Mouse (Mus musculus) heart, postnatal 25 days (tissue): ENCODE measurements around the gene Ace3. TPM values are rescaled to one million over a fixed set of nuclear protein-coding genes. Genes with fewer than 3 reads are reported as not detected.

Experiments
- DNase-seq: peaks from one replicate; pipeline ENCODE4 v3.0.0; 2022; ENCODE audit warnings: low spot score
- intact Hi-C: fragments of 180-260 bp; cut with DNase I; formaldehyde crosslinking; loops from one replicate; pipeline ENCODE4 v1.15.1; 2025
- total RNA-seq, 2 experiments: library from RNA; stranded (reverse); gene quantifications; 2 replicates each; pipeline ENCODE4 v1.2.3; 2021

Ace3 gene
- total RNA-seq, result not detected

DNA sequence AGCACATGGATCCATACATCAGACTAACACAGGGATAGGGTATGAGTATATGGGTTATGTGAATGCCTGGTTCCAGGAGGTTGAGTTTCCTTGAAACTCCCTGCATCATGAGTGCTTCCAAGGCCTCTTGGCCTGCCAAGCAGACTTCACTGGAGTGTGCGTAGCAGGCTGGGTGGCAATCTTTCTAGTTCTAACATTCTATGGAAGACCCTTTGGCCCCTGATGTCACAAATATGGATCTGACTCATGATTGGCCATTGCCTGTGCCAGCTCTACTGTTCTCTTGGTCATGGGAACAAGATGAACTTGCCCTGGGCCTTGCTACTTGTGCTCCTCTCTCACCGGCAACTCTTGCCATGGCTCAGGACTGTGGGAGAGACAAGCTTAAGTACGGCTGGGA lies at the start of gene Ace3:
TSS of gene Ace3 (plus strand) at position 301 of the 400 bp plus-strand sequence.
- no peak for DNase-seq
- intact Hi-C loops, result no loop called here

DNA sequence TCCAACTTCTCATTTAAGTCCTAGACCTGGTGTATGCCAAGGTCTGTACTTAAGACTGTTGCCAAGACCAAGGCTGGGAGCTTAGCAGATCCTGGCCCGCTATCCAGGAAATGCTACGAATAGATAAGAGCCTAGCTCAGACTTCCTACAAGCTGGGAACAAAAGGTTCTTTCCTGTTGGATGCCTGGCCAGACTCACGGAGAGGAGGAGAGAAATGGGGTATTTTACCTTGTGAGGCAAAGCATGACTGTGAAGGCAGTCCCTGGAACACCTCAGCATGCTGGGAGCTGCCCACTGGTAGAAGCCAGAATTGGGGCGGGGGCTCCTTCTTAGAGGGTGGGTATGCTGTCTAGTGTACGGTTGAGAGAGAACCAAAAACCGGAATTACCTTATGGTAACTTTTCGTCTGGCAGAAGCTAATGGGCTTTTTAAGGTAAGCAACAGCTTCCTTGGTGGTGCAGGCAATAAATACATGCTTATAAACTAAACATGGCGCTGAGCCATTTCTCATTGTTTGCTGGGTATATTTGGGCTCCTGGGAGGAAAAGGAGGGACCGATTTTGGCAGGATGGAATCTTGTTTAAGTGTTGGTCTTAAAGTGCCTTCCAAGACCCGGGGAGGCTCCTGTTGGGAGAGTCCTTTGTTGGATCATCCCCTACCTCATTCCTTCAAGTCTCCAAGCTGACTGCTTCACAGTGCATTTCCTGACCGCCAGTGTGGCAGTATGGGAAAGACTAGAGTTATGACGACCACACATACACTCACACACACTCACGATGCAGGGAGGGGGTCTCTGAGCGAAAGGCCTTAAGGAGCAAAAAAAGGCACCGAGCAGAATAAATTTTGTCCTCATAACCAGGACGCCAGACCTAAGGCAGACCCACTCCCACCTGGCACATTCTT lies 49.5 kb upstream of the Ace3 start:
- intact Hi-C loops, result no loop called here
- peak; percentile 70 for DNase-seq

DNA sequence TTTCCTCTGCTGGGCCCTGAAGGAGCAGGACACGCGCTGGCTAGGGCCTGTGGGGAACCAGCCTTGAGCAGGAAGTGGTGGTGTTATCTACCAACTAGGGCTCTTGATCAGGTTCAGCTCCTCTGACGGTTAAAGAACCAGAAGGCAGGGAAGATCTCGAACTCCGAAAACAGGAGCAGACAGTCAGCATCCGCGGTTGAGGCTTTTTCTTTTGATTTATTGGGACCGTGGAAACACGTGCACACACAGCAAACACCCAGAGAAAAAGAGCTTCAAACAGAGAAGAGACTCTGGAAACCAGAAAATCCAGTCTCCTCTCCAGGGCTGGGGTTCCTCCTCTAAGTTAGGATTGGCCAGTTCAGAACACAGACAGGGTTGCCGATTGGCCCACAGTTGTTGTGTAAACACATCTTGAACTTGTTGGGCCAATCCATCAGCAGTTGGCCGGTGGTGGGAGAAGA lies 47.8 kb upstream of the Ace3 start:
- intact Hi-C loops, result loop anchor here (2.0 kb wide), 1 partner anchor 20 kb away; the partner anchor contains the start of gene Ace
- no peak for DNase-seq

DNA sequence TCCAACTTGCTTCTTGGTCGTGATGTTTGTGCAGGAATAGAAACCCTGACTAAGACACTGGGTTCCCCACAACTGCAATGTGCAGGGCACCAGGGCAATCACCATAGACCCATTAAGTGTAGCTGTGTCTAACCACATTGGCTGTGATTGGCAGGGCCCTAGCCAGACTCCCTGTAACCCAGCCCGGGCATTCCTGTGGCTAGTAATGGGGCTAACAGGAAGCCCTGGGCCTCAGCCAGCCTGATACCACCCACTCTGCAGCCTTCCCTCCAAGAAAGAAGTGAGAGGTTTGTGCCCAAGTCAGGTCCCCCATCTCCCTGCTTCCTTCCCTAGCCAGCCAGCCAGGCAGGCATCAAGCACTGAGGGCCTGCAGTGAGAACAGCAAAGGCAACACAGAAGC lies 46.2 kb upstream of the Ace3 start:
- DNase-seq, result no peak
- intact Hi-C loops, result no loop called here

DNA sequence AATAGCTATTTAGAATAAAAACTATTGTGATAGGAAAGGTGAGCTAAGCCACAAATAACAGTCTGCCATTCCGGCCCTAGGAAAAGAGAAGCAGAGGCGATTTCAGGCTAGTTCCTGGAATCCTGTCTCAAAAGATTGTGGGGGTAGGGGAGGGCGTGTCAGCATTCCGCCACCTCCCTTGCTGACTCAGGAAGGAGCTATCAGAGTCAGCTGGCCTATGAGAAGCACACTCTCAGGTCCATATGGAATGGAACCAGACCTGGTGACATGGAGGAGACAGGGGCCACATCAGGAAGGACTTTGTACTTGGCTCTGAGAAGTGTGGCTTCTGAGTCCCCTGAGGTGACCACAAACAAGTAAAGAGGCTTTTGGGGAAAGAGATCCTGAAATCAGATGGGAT lies 44.0 kb upstream of the Ace3 start:
- DNase-seq, result no peak
- intact Hi-C loops, result no loop called here

DNA sequence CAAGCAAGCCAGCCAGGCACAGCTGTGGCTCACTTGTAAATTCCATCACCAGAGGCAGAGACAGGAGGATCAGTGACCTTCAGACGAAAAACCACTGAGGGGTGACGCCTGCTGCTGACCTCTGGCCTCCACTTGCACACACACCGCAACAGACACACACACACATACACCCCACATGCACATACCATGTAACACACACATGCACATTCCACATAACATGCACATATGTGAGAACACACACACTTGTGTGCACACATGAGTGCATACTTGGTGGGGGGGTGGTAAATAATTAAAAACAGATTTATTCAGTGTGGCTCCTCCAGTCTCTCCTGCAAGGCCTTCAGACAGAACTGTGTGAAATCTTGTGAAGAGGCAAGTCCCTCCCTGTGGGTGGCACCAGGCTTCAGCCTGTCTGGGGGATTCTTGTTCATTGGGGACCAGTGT lies 42.9 kb upstream of the Ace3 start:
- intact Hi-C loops, result no loop called here
- DNase-seq, result no peak

DNA sequence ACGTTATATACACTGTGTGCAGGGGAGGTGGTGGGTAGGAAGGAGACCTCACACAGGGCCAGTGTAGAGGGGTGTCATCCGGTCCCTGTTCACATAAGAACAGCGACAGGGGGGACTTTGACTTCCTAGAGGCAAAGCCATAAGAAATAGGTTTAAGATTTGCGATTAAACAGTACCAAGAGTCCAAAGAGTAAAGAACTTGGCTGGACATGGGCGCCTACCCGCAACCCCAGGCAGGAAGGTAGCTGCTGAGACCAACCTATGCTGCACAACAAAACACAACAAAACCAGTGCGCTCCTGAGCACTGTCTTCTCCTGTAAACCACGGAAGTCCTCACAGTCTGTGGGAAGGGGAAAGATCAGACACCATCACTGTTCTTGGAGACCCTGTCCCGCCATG lies 42.4 kb upstream of the Ace3 start:
- intact Hi-C loops, result no loop called here
- DNase-seq, result no peak

DNA sequence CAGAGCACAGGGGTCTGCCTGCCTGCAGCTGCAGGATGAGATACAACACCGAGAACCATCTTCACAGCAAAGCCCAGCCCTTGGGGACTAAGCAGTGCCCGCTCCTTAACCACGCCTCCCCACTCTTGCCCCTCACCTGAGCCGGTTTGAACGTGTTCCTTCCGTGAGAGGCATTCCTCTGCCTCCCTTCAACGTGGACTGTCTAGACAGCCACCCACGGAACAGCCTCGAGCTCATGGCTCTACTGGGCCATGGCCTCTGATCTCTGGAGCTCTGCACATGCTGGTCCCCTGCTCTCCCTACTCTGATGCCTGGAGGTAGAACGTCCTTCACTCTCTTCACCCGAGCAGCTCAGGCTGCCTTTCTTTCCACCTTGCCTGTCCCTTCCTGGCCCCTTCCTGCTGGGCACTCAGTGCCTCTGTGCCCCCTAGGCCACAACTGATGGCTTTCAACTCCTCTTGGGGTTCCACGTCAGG lies 41.5 kb upstream of the Ace3 start, which contains the start of gene Cyb561:
TSS of gene Cyb561 (minus strand) at position 426 of the 476 bp plus-strand sequence.
- no peak for DNase-seq
- intact Hi-C loops, result no loop called here

DNA sequence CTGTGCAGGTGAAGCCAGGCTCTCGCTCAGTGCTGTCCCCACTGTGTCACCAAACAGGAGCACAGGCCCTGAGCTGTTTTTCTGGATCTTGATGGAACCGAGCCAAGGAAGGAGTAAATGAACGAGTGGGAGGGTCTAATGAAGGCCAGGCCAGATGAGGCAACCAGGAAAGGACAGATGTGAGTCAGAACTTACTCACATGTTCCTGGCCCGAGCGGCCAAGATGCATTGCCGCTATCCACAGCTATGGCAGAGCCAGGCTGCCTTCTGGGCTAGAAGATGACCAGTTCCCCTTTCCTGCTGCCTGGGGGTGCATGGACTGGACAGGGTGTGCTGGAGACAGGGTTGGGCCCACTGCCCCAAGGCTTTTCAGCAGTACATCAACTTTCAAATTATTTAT lies 41.1 kb upstream of the Ace3 start:
- intact Hi-C loops, result no loop called here

DNA sequence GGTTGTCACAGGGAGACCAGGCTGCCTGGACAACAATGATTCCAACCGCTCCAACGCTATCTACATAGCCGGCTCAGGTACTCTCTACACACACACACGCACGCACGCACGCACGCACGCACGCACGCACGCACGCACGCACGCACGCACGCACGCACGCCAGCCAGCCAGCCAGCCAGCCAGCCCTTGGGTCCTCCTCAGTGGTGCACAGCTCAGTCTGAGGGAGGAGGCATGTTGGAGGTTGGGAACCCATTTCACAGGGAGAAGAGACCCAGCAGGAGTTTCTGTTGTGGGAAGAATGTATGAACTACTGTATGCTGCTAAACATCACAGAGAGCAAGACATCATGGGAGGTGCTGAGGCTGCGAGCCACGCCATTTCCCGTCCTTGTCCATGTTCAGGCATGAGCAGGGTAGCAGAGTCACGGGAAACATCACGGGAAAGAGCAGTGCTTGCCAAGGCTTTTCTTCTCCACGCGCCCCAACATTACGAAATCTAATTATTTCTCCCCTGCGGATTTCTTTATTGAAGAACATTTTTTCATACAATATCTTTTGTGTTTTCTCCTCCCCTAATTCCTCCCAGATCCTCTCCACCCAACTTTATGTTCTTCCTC lies 38.6 kb upstream of the Ace3 start:
- intact Hi-C loops, result no loop called here
- DNase-seq, result no peak

More for the DNA sequence above, 41.1 kb upstream of the Ace3 start:
- peak; percentile 73 for DNase-seq

DNA sequence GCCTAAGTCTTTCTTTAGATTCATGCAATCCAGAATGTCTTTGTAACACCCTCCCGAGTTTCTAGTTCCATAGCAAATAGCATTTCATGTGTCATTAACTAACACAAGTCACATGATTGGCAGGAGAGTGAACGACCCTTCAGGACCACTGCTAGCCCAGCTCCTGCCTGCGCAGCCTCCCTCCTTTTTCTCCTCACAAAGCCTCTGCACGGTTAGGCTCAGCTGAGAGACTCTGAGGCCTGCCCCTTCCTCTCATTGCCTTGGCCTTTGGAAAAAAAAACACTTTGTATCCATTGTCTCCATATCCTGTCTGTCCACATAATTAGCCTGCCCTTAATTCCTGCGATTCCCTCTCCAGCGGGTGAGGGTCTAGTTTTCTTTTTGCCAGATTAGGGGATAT lies 37.0 kb upstream of the Ace3 start:
- no peak for DNase-seq
- intact Hi-C loops, result no loop called here

DNA sequence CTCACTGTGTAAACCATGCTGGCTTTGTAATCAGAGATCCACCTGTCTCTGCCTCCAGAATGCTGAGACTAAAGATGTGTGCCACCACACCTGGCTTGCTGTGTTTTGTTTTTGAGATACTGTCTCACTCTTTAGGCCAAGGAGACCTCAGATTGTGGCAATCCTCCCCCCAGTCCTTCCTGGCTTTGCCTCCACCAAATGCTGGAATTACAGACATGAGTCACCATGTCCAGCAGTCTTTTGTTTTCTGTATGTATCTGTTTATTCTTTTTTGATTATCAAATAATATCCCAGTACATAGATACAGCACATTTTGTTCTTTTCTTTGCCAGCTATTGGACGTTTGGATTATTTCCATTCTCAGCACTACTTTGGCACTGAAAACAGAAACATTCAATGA lies 35.9 kb upstream of the Ace3 start:
- DNase-seq, result no peak
- intact Hi-C loops, result no loop called here

DNA sequence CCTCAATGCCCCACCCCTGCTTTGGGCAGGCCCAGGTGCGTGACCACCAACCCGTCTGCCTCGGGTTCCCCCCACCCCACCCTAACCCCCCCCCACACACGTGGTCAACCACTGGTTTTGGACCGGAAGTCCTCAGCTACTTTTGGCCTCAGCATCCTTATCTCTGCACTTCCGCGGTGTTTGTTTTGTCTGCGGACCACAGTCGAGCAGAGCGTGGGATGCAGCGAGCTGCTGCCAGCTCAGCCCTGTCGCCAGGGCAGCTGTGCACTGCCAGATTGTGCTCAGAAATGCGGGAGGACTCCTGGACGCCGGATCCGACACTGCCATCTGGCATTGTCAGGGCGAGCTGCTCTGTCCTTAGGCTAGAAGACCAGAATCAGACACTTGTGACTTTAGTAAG lies 35.1 kb upstream of the Ace3 start:
- intact Hi-C loops, result no loop called here
- DNase-seq, result peak; percentile 60

DNA sequence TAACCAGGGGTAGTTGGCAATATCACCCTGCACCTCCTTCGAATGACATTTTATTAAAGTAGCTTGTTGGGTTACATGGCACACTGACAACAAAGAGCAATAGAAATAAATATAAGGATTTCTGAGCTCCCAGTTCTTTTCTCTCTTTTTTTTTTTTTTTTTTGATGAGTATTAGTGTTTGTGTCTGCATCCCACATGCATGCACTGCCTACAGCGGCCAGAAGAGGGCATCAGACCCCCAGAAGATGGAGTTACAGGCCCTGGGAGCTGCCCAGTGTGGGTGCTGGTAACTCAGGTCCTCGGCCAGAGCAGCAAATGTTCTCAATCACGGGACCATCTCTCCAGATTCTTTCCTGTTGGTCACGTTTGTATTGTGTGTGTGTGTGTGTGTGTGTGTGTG lies 29.8 kb upstream of the Ace3 start:
- DNase-seq, result no peak
- intact Hi-C loops, result no loop called here

DNA sequence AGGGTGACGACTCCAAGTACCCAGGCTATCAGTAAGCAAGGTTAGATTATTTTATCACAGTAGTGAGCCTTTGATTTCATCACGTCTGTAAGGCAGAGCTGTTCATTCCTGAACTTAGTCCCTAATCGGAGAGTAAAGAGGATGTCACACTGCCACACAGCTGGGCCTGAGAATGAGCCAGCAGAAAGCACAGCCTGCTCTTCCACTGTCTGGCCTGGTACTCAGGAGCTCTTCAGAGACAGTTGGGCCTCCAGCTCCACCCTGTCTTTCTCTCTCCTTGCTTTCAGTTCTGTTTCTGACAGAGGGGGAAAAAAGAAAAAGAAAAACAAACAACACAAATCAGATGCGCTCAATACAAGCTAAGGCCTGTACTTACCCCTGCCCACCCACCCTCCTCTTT lies 28.2 kb upstream of the Ace3 start:
- intact Hi-C loops, result loop anchor here (2.0 kb wide), 1 partner anchor 19 kb away; no protein-coding TSS in a partner anchor

DNA sequence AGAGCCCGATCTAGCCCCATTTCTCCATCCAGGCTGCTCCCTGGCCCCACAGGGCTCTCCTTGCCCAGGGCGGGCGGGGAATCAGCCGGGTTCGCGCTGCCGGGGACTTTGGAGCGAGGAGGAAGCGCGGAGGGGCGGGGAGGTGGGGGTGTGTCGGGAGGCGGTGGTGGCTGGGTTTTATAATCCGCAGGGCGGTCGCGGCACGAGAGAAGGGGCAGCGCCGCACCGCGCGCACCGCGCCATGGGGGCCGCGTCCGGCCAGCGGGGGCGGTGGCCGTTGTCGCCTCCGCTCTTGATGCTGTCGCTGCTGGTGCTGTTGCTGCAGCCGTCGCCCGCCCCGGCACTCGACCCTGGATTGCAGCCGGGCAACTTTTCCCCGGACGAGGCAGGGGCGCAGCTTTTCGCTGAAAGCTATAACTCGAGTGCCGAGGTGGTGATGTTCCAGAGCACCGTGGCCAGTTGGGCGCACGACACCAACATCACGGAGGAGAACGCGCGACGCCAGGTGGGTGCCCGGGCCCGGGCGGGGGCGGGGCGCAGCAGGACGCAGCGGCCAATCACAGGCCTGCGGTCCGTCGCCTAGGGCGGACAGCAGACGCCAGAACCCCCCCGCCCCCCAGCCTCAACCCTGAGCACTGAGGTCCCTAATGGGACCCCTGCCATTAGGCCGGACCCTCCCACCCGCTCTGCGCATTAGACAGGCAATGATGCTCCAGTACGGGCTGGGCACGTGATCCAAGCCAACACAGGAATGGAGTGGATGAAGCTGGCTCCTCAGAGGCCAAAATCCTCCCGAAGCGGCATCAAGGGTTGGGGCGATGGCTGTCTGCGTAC lies 26.5 kb upstream of the Ace3 start, which contains the start of gene Ace:
TSS of gene Ace (plus strand) at position 205 of the 834 bp plus-strand sequence.
- intact Hi-C loops, result loop anchor here (2.0 kb wide), 1 partner anchor 21 kb away; no protein-coding TSS in a partner anchor
- DNase-seq, result no peak

More for the DNA sequence above, 28.2 kb upstream of the Ace3 start:
- DNase-seq, result no peak

DNA sequence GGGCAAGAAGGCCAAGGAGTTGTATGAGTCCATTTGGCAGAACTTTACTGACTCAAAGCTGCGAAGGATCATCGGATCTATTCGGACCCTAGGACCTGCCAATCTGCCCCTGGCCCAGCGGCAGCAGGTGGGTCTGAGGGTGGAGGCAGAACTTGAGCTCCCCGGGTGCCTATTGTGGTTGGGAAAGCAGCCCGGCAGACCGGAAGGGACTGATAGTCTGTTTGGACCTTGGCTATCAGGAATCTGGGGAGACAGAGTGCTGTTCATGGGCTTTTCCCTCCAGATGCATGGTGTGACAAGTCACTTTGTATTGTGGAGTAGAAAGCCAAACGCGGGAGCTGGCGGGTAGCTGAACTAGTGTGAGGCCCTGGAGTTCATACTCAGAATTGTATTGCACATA lies 25.5 kb upstream of the Ace3 start:
- intact Hi-C loops, result no loop called here
- no peak for DNase-seq

DNA sequence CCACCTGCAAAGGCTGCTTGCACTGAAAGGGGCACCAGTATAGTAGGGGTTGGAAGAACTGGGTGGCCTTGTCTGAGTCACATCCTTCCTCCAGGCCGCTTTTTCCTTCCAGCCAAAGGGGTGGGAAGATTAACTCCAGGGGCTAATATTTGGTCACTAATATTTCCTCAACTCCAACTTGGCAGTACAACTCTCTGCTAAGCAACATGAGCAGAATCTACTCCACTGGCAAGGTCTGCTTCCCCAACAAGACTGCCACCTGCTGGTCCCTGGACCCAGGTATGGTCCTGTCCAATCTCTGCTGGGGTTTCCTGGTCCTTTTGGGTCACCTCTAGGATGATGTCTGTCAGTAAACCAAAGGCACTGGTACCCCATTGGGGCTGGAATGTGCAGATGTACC lies 25.0 kb upstream of the Ace3 start:
- intact Hi-C loops, result no loop called here
- no peak for DNase-seq

DNA sequence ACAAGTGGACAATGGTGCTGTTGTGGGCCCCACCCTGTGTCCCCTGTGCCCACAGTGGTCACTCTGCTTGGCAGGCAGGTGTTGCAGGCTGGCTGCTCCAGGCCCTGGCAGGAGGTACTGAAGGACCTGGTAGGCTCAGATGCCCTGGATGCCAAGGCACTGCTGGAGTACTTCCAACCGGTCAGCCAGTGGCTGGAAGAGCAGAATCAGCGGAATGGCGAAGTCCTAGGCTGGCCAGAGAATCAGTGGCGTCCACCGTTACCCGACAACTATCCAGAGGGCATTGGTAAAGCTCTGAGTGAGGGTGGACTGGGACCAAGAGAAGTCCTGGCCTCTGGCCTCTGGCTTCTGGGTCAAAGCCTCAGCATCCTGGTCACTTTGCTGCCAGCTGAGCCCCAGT lies 19.9 kb upstream of the Ace3 start:
- intact Hi-C loops, result no loop called here
- no peak for DNase-seq

DNA sequence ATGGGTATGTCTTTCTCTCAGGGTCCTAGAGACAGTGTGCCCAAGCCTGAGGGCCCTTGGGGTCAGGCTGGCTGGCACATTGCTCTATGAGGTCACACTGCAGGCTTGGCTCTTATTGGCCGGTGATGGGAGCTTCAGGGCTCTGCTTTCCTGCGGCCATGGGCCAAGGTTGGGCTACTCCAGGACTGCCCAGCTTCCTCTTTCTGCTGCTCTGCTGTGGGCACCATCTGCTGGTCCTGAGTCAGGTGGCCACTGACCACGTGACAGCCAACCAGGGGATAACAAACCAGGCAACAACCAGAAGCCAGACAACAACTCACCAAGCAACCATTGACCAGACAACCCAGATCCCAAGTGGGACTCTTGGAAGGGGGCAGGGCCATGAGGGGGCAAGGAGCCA lies 19.4 kb upstream of the Ace3 start:
- intact Hi-C loops, result no loop called here
- DNase-seq, result no peak
